Mouse (Mus musculus): ENCODE results near the gene Shroom4. TPM values are rescaled to one million over a fixed set of nuclear protein-coding genes. Genes with fewer than 3 reads are reported as not detected.
A peak's percentile ranks its signal among the peaks of the same experiment; 100 is the strongest.

The Shroom4 gene
- 2.9 and 3.2 TPM in 2 replicates for polyA plus RNA-seq (2015; fragmentation: Nextera tagmentation; extraction: Ambion mirVana)

- ATAC-seq (ENCODE audit: extremely low read depth, insufficient number of reproducible peaks, low FRiP score, low TSS enrichment): peak; percentile 69; the same call in 1 of the 2 replicates
- Histone ChIP-seq H3K27ac (replicated peaks) (peak within 1 kb of the TSS; percentile 80), H3K4me1 (peaks cover 16% of the 10 kb centered on the region), H3K27me3 (replicated peaks) (peaks cover 4% of the 10 kb centered on the region; the same call in 1 of the 2 replicates), H3K9me3 (no peaks in the 10 kb centered on the region), H3K36me3 (no peaks in the 10 kb centered on the region), H3K4me2 (peak within 1 kb of the TSS; percentile 69), H3K4me3 (peak within 1 kb of the TSS; percentile 69), H3K9ac (peak within 1 kb of the TSS; percentile 83)
- 6% methylated on average over 39 of the region's 55 CpGs for WGBS
These were observed at the start of gene Shroom4 for GRCm38 (mm10) chrX:6399626-6400397. Shroom4 (plus strand) TSS chrX:6399854.

- no peak overlapping the region for H3K4me2 ChIP-seq
- 65% methylated on average over 3 of the region's 3 CpGs for WGBS
These were observed 42.8 kb upstream of the Shroom4 start for GRCm38 (mm10) chrX:6356876-6357275.

GRCm38 (mm10) chrX:6357503-6358114 is 42.0 kb upstream of the Shroom4 start:
- ATAC-seq (ENCODE audit: extremely low read depth, insufficient number of reproducible peaks, low FRiP score, low TSS enrichment): no peak
- no peaks in the 10 kb centered on the region for H3K36me3 ChIP-seq
- 70% methylated on average over 6 of the region's 6 CpGs for WGBS
- no peaks in the 10 kb centered on the region for H3K9me3 ChIP-seq
- H3K27me3 ChIP-seq (replicated peaks): no peaks in the 10 kb centered on the region
- no peak overlapping the region for H3K4me3 ChIP-seq
- no peak overlapping the region for H3K9ac ChIP-seq
- H3K27ac ChIP-seq (replicated peaks): no peak overlapping the region
- no peak overlapping the region for H3K4me2 ChIP-seq
- H3K4me1 ChIP-seq: no peaks in the 10 kb centered on the region

More at GRCm38 (mm10) chrX:6356876-6357275, 42.8 kb upstream of the Shroom4 start:
- H3K4me1 ChIP-seq: no peaks in the 10 kb centered on the region
- no peak overlapping the region for H3K9ac ChIP-seq
- no peaks in the 10 kb centered on the region for H3K36me3 ChIP-seq
- ATAC-seq (ENCODE audit: extremely low read depth, insufficient number of reproducible peaks, low FRiP score, low TSS enrichment): no peak
- H3K9me3 ChIP-seq: no peaks in the 10 kb centered on the region
- H3K27ac ChIP-seq (replicated peaks): no peak overlapping the region
- H3K27me3 ChIP-seq (replicated peaks): no peaks in the 10 kb centered on the region
- no peak overlapping the region for H3K4me3 ChIP-seq

- H3K9me3 ChIP-seq: no peaks in the 10 kb centered on the region
- H3K4me1 ChIP-seq: no peaks in the 10 kb centered on the region
- no peak for ATAC-seq (ENCODE audit: extremely low read depth, insufficient number of reproducible peaks, low FRiP score, low TSS enrichment)
- H3K36me3 ChIP-seq: no peaks in the 10 kb centered on the region
- H3K27me3 ChIP-seq (replicated peaks): no peaks in the 10 kb centered on the region
- no peak overlapping the region for H3K4me3 ChIP-seq
- no peak overlapping the region for H3K9ac ChIP-seq
- no peak overlapping the region for H3K27ac ChIP-seq (replicated peaks)
- 42% methylated on average over 1 of the region's 1 CpGs for WGBS
- no peak overlapping the region for H3K4me2 ChIP-seq
These were observed 30.8 kb upstream of the Shroom4 start for GRCm38 (mm10) chrX:6368822-6369221.

GRCm38 (mm10) chrX:6370706-6371105 is 28.9 kb upstream of the Shroom4 start:
- Histone ChIP-seq H3K4me1 (no peaks in the 10 kb centered on the region), H3K27me3 (replicated peaks) (no peaks in the 10 kb centered on the region), H3K4me2 (no peak overlapping the region), H3K9ac (no peak overlapping the region), H3K9me3 (no peaks in the 10 kb centered on the region), H3K4me3 (no peak overlapping the region), H3K27ac (replicated peaks) (no peak overlapping the region), H3K36me3 (no peaks in the 10 kb centered on the region)
- no peak for ATAC-seq (ENCODE audit: extremely low read depth, insufficient number of reproducible peaks, low FRiP score, low TSS enrichment)
- WGBS: 77% methylated on average over 3 of the region's 3 CpGs

- Histone ChIP-seq H3K9me3 (no peaks in the 10 kb centered on the region), H3K9ac (no peak overlapping the region), H3K4me1 (peaks cover 3% of the 10 kb centered on the region), H3K4me3 (no peak overlapping the region), H3K27me3 (replicated peaks) (no peaks in the 10 kb centered on the region), H3K4me2 (no peak overlapping the region), H3K27ac (replicated peaks) (no peak overlapping the region), H3K36me3 (no peaks in the 10 kb centered on the region)
- ATAC-seq (ENCODE audit: extremely low read depth, insufficient number of reproducible peaks, low FRiP score, low TSS enrichment): no peak
- WGBS: 12% methylated on average over 1 of the region's 1 CpGs
These were observed 5.8 kb upstream of the Shroom4 start for GRCm38 (mm10) chrX:6393861-6394260.

GRCm38 (mm10) chrX:6399193-6399592 is 461 bp upstream of the Shroom4 start:
- Histone ChIP-seq H3K9ac (peak overlapping the region; percentile 83), H3K4me2 (peak overlapping the region; percentile 69), H3K36me3 (no peaks in the 10 kb centered on the region), H3K4me1 (peaks cover 16% of the 10 kb centered on the region), H3K9me3 (no peaks in the 10 kb centered on the region), H3K27me3 (replicated peaks) (peaks cover 4% of the 10 kb centered on the region; the same call in 1 of the 2 replicates), H3K4me3 (peak overlapping the region; percentile 69), H3K27ac (replicated peaks) (peak overlapping the region; percentile 80)
- WGBS: 19% methylated on average over 1 of the region's 1 CpGs
- ATAC-seq (ENCODE audit: extremely low read depth, insufficient number of reproducible peaks, low FRiP score, low TSS enrichment): no peak

- H3K4me3 ChIP-seq: peak overlapping the region; percentile 69
- peak overlapping the region; percentile 83 for H3K9ac ChIP-seq
- H3K9me3 ChIP-seq: no peaks in the 10 kb centered on the region
- peak overlapping the region; percentile 80 for H3K27ac ChIP-seq (replicated peaks)
- peak overlapping the region; percentile 69 for H3K4me2 ChIP-seq
- WGBS: 8% methylated on average over 35 of the region's 49 CpGs
- ATAC-seq (ENCODE audit: extremely low read depth, insufficient number of reproducible peaks, low FRiP score, low TSS enrichment): no peak
- no peaks in the 10 kb centered on the region for H3K36me3 ChIP-seq
- H3K4me1 ChIP-seq: peaks cover 16% of the 10 kb centered on the region
- peaks cover 4% of the 10 kb centered on the region; the same call in 1 of the 2 replicates for H3K27me3 ChIP-seq (replicated peaks)
These were observed 855 bp downstream of the Shroom4 start for GRCm38 (mm10) chrX:6400398-6401020.

GRCm38 (mm10) chrX:6402921-6403320 is 3.3 kb downstream of the Shroom4 start:
- Histone ChIP-seq H3K9me3 (no peaks in the 10 kb centered on the region), H3K4me1 (peaks cover 16% of the 10 kb centered on the region), H3K36me3 (no peaks in the 10 kb centered on the region), H3K4me3 (no peak overlapping the region), H3K27me3 (replicated peaks) (peaks cover 4% of the 10 kb centered on the region; the same call in 1 of the 2 replicates), H3K27ac (replicated peaks) (no peak overlapping the region), H3K9ac (no peak overlapping the region), H3K4me2 (no peak overlapping the region)
- no peak for ATAC-seq (ENCODE audit: extremely low read depth, insufficient number of reproducible peaks, low FRiP score, low TSS enrichment)
- 82% methylated on average over 4 of the region's 4 CpGs for WGBS

GRCm38 (mm10) chrX:6409114-6409513 is 9.5 kb downstream of the Shroom4 start:
- Histone ChIP-seq H3K9me3 (no peaks in the 10 kb centered on the region), H3K36me3 (no peaks in the 10 kb centered on the region), H3K27ac (replicated peaks) (no peak overlapping the region), H3K4me2 (no peak overlapping the region), H3K9ac (no peak overlapping the region), H3K4me1 (peaks cover 5% of the 10 kb centered on the region; the same call in 1 of the 2 replicates), H3K4me3 (no peak overlapping the region), H3K27me3 (replicated peaks) (no peaks in the 10 kb centered on the region)
- no peak for ATAC-seq (ENCODE audit: extremely low read depth, insufficient number of reproducible peaks, low FRiP score, low TSS enrichment)
- 37% methylated on average over 6 of the region's 6 CpGs for WGBS

GRCm38 (mm10) chrX:6415412-6415811 is 15.8 kb downstream of the Shroom4 start:
- 71% methylated on average over 12 of the region's 12 CpGs for WGBS
- Histone ChIP-seq H3K4me3 (no peak overlapping the region), H3K36me3 (no peaks in the 10 kb centered on the region), H3K27ac (replicated peaks) (no peak overlapping the region), H3K9ac (no peak overlapping the region), H3K27me3 (replicated peaks) (no peaks in the 10 kb centered on the region), H3K4me2 (no peak overlapping the region), H3K9me3 (no peaks in the 10 kb centered on the region), H3K4me1 (no peaks in the 10 kb centered on the region)
- no peak for ATAC-seq (ENCODE audit: extremely low read depth, insufficient number of reproducible peaks, low FRiP score, low TSS enrichment)

All from heart, embryonic 13.5 days (tissue).